Mouse (Mus musculus) common myeloid progenitor, adult 5-6 weeks (primary cell): ENCODE measurements around the gene Stk10. TPM values are rescaled to one million over a fixed set of nuclear protein-coding genes. Genes with fewer than 3 reads are reported as not detected.

Experiments
- ATAC-seq: replicated peaks from 2 replicates; pipeline ENCODE4 v1.8.0; 2016; ENCODE audit warnings: low read depth, mild to moderate bottlenecking, moderate TSS enrichment, inconsistent platforms; ENCODE audit not compliant: poor library complexity, severe bottlenecking
- total RNA-seq: library from RNA; stranded (forward); fragments of 200-1000, 187-1606 nt; gene quantifications from 2 replicates; pipeline ENCODE4 v1.2.3, GENCODE M21; 2017

The Stk10 gene
- total RNA-seq, 1 experiment from 2014 or later, result 20.9 TPM

GRCm38 (mm10) chr11:32564629-32565028 lies 31.5 kb downstream of the Stk10 start:
- no peak for ATAC-seq

DNA sequence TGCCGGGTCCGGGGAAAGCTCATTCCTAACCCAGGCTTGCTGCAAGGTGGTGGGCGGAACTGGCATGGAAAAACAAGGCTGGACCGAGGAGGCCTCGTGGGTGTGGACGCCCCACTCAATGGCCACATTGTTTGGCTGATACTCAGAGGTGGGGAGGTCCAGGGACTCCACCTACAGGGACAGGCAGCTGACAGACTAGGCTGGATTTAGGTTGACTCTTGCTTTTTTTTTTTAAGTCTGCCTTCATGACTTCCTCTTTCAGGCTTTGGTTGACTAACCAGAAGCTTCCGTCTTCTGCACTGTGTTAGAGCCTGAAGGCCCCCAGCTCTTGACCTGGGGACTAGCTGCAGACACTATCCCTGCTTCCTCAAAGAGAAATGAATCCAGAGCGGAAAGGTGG lies 32.0 kb downstream of the Stk10 start:
- ATAC-seq, result peak; percentile 80

DNA sequence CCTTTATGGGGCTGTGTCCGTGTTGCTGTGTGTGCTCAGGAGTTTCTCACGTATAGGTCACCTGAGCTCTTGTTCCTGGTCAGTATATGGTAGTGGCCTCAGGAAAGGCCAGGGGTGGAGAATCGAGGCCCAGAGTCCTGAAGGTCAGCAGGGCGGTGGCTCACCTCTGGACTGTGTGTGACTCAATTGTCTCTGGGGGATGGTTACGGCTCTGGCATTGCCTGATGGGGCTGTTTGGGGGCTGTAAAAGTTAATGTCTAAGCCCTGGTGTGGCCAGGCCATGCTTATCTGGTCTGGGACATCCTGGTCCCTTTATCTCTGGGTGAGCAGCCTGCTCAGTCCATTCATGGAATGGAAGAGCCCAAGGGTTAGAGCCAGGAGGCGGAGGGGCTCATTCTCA lies 33.1 kb downstream of the Stk10 start:
- no peak for ATAC-seq

GRCm38 (mm10) chr11:32567000-32567855 lies 34.1 kb downstream of the Stk10 start:
- no peak for ATAC-seq

DNA sequence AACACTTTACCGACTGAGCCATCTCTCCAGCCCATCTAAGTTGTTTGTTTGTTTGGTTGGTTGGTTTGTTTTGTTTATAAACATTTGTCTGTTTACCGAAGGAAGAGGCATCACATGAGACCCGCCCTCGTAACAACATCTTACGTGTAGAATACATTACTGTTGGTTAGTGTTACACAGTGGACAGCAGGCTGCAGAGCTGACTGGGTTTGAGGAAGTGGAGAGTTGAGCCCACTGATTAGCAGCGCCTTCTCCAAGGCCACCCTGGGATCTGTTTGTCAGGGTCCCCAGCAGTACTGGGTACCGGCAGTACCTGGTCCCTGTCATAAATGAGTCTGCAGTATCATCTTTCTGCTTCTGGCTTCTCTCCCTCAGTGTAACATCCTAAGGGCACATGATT lies 35.0 kb downstream of the Stk10 start:
- no peak for ATAC-seq

GRCm38 (mm10) chr11:32568637-32569293 lies 35.7 kb downstream of the Stk10 start:
- ATAC-seq, result no peak

DNA sequence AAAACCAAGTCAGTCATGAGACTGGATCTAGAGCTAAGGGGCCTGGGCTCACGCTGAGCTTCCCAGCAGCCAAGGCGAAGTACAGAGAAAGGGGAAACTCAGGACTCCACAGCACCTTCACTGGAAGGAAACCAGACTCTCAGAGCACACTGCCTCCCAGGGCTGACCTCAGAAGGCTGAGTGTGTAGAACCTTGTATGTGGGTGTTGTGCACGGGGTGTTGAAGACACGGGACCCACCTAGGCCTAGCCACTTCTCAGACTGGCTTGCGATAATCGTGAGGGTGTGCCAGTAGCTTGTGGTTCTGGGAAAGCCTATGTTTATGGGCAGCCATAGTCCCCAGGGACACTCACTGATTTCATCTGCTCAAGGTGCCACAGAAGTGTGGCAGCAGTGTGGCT lies 38.0 kb downstream of the Stk10 start:
- ATAC-seq, result peak; percentile 50

DNA sequence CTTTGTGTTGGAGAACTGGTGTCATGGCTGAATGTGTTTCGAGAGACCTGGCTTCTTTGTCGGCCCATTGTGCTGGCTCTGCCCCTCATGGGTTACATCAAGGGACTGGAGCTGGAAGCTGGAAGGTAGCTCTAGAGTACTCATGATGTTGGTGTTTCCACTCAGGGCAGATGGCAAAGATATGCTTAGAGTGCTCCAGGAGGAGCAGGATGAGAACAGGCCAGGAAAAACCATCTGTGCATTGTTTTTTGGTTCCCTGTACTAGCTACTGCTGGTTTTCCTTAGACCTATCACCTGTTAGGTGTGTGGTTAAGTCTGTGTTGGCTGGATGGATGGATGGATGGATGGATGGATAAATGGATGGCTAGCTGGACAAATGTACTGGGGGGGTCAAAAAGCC lies 40.6 kb downstream of the Stk10 start:
- no peak for ATAC-seq

DNA sequence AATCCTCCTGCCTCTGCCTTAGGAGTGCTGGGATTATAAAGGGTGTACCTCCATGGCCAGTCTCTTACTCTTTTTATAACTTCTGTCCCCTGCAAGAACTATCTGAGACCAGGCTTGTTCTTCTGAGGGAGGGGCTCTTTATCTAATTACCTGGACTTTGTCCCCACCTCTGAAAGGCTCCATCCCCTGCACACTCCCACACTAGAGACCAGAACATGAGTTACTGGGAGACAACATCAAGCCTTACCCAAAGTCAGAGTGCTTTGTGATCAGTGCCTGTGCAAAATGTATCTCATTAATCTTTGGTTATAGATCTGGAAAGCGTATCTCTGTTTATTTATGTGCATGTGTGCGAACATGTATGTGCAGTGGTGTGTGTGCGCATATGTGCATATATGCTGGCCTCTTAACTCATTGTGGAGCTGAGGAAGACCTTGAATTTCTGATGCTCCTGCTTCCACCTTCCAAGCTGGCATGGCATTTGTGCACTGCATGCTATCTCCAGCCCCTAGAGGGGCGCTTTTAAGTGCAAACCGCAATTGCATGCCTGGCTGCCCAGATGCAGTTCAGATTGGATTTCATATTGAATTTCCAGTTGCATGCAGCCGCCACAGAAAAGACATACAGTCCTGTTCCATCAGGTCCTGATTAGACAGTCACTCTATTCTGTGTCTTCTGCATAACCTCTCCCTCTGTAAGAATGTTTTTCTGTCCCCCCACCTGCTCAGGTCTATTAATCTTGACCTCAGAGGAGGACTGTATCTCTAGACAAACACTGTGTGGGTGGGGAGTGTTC lies 43.1 kb downstream of the Stk10 start:
- ATAC-seq, result no peak

- ATAC-seq, result no peak
Measured at GRCm38 (mm10) chr11:32576760-32577050, 43.6 kb downstream of the Stk10 start.

- peak; percentile 98 for ATAC-seq
Measured at GRCm38 (mm10) chr11:32580305-32580947, 47.3 kb downstream of the Stk10 start.

DNA sequence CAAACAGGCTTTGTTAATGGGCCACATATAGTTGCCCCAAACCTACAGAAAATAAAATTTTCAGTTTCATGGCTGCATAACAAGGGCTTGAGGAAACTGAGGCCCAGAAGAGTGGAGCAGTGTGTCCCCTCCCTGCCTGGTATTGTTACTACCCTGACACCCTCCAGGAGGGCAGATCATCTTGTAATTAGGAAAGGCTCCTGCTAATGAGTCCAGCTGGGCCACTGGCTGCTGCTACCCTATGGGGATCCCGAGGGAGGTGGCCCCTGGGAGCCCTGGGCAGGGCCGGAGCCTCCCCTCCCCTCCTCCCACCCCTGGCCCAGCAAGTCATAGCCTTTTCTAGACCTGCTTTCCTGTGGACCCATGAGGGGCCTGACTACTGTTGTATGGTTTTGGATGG lies 47.9 kb downstream of the Stk10 start:
- ATAC-seq, result no peak

- no peak for ATAC-seq
Measured at GRCm38 (mm10) chr11:32582813-32583212, 49.7 kb downstream of the Stk10 start.

- ATAC-seq, result no peak; the same call in 1 of the 2 replicates
Measured at GRCm38 (mm10) chr11:32585996-32586395, 52.9 kb downstream of the Stk10 start.

DNA sequence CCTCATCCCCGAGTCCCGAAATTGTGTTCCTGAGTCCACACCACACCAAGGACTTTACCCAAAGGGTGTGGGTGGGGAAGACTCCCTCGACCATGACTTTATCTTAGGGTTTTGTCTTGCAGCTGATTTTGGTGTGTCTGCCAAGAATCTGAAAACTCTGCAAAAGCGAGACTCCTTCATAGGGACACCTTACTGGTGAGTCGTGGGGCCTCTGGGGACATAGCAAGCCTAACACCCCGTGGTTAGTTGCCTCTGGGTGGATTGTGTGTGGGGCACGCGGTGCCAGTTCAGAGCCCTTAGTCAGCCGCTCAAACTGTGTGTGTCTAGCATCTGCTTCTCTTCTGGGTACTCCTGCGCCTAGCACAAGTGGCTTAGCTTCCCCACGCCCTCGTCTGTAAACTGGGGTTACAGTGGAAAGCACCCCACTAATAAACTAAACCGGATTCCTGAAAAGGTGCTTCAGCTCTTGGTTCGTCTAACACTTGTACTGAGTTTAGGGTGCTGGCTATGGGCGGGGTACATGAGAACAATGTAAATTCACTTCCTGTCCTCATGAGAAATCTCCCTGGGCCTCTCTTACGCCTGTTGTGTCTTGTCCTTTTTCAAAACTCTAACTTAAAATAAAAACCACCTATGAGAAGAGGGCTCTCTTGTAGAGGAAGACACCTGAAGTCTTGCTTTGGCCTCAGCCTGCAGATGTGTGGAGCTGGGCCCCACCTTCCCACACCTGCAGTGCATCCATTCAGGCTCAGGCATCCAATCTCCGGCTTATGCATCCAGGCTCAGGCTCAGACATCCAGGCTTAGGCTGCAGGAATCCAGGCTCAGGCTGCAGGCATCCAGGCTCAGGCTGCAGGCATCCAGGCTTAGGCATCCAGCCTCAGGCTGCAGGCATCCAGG lies 54.3 kb downstream of the Stk10 start:
- no peak for ATAC-seq

- ATAC-seq, result peak; percentile 35; the same call in 1 of the 2 replicates
Measured at GRCm38 (mm10) chr11:32588090-32588891, 55.2 kb downstream of the Stk10 start.

DNA sequence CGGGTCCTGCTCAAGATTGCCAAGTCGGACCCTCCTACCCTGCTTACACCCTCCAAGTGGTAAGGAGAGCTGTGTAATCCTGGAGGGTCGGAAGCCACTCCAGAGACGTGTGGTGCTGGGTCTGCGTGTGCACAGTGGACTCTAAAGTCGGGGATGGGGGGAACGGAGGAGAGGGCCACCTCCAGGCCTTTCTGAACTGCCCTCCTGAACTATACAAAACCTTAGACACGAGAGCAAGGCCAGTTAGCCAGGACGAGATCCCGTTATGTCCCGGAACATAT lies 55.7 kb downstream of the Stk10 start:
- no peak for ATAC-seq

GRCm38 (mm10) chr11:32589201-32589600 lies 56.1 kb downstream of the Stk10 start:
- ATAC-seq, result no peak

GRCm38 (mm10) chr11:32589791-32590190 lies 56.7 kb downstream of the Stk10 start:
- ATAC-seq, result no peak
